Mouse (Mus musculus) heart, adult 2 months (tissue): Measurements from ENCODE around the gene Kif17.

Experiments
- CTCF ChIP-seq: fragments of 200-600 bp; IDR thresholded peaks from 2 replicates; pipeline ENCODE4 v1.8.1; 2022; ENCODE audit warnings: antibody characterized with exemption, mild to moderate bottlenecking, moderate library complexity
- POLR2A ChIP-seq: fragments of 200-500 bp; IDR thresholded peaks from 2 replicates; pipeline ENCODE4 v1.6.1; 2011; ENCODE audit warnings: mild to moderate bottlenecking, low read depth, low read length, control low read depth; ENCODE audit not compliant: insufficient read depth

- TF ChIP-seq CTCF: no peak
- TF ChIP-seq POLR2A: 0 out of 2 replicates have a peak, but pooled peaks have one; percentile 31
Measured at GRCm38 (mm10) chr4:138319508-138319907, 69.3 kb downstream of the Kif17 start.
